Mouse (Mus musculus) Muller cell, postnatal 12 days (primary cell): ENCODE measurements at regions not wholly inside any gene's neighbourhood (a gene's known extent, or its start where the extent isn't known, plus 50 kb on each side); places are given as distances from the start of the nearest gene placed in this dataset.

Experiments
- DNase-seq: peaks from one replicate; pipeline ENCODE4 v3.0.0-alpha.2; 2015; ENCODE audit errors: inconsistent ontology term

- no peak for DNase-seq
These were observed 240.2 kb downstream of the H2al1j start for GRCm38 (mm10) chrX:11567827-11568226.

- DNase-seq = no peak
These were observed 240.6 kb downstream of the H2al1j start for GRCm38 (mm10) chrX:11568262-11568661.

GRCm38 (mm10) chrX:11574354-11574753 is 246.7 kb downstream of the H2al1j start:
- no peak for DNase-seq

- no peak for DNase-seq
These were observed 247.9 kb downstream of the H2al1j start for GRCm38 (mm10) chrX:11575571-11575970.

GRCm38 (mm10) chrX:11576287-11576686 is 248.7 kb downstream of the H2al1j start:
- no peak for DNase-seq

GRCm38 (mm10) chrX:11577294-11577693 is 249.7 kb downstream of the H2al1j start:
- no peak for DNase-seq

- DNase-seq = no peak
These were observed 257.7 kb downstream of the H2al1j start for GRCm38 (mm10) chrX:11585353-11585752.

GRCm38 (mm10) chrX:11591391-11592187 is 264.0 kb downstream of the H2al1j start:
- no peak for DNase-seq

- no peak for DNase-seq
These were observed 266.9 kb downstream of the H2al1j start for GRCm38 (mm10) chrX:11594542-11594941.

- no peak for DNase-seq
These were observed 269.9 kb downstream of the H2al1j start for GRCm38 (mm10) chrX:11597548-11597947.

GRCm38 (mm10) chrX:11614237-11614636 is 286.6 kb downstream of the H2al1j start:
- peak; percentile 16 for DNase-seq

GRCm38 (mm10) chrX:11621045-11621763 is 293.6 kb downstream of the H2al1j start:
- DNase-seq = peak; percentile 65

- DNase-seq = no peak
These were observed 298.8 kb downstream of the H2al1j start for GRCm38 (mm10) chrX:11626274-11626878.

GRCm38 (mm10) chrX:11629362-11629761 is 301.7 kb downstream of the H2al1j start:
- DNase-seq = no peak

- peak; percentile 26 for DNase-seq
These were observed 302.3 kb downstream of the H2al1j start for GRCm38 (mm10) chrX:11629906-11630305.

- DNase-seq = peak; percentile 69
These were observed 303.7 kb downstream of the H2al1j start for GRCm38 (mm10) chrX:11631186-11631913.

- peak; percentile 53 for DNase-seq
These were observed 304.4 kb downstream of the H2al1j start for GRCm38 (mm10) chrX:11632011-11632410.

- DNase-seq = no peak
These were observed 306.2 kb downstream of the H2al1j start for GRCm38 (mm10) chrX:11633823-11634222.

GRCm38 (mm10) chrX:11644484-11644883 is 316.9 kb downstream of the H2al1j start:
- peak; percentile 42 for DNase-seq

- DNase-seq = no peak
These were observed 319.3 kb downstream of the H2al1j start for GRCm38 (mm10) chrX:11646681-11647526.

GRCm38 (mm10) chrX:11647527-11647836 is 319.9 kb downstream of the H2al1j start:
- DNase-seq = no peak
